Mouse (Mus musculus): ENCODE results near the gene Adam15.

The Adam15 gene

GRCm38 (mm10) chr3:89321183-89322130 is 28.3 kb downstream of the Adam15 start:
- peak; percentile 65 for DNase-seq

GRCm38 (mm10) chr3:89320581-89321182 is 29.1 kb downstream of the Adam15 start:
- DNase-seq, result peak; percentile 79

DNA sequence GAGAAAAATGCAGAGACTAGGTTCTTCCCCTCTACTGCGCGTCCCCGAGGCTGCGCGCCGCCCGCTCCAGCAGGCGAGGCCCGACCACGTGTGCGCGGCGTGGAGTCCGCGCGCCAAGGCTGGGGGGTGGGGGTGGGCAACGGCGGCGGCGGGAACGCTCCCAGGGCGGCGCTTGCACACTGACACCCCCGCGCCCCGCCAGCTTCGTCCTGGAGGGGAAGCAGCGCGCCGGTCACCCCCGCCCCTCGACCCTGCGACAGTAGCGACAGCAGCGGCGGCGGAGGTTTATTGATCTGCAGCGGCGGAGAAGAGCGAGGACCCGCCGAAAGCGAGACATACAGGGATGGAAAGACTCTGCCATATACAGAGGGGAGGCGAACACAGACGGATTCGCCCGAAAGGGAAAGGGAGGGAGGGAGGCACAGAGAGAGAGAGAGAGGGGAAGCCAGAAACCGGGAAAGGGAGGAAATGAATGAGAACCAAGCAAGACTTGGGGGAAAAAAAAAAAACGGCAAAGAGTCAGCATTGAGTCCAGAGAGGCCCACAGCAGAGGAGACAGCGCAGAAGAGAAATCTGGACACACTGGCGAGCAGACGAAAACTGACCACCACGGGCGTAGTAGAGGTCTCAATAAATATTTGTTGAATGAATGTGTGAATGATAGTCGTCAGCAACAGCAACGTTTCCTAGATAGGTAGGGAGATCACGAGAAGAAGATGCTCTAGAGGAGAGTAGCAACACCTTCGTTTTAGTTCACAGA is 30.0 kb downstream of the Adam15 start:
- peak; percentile 62 for DNase-seq

DNA sequence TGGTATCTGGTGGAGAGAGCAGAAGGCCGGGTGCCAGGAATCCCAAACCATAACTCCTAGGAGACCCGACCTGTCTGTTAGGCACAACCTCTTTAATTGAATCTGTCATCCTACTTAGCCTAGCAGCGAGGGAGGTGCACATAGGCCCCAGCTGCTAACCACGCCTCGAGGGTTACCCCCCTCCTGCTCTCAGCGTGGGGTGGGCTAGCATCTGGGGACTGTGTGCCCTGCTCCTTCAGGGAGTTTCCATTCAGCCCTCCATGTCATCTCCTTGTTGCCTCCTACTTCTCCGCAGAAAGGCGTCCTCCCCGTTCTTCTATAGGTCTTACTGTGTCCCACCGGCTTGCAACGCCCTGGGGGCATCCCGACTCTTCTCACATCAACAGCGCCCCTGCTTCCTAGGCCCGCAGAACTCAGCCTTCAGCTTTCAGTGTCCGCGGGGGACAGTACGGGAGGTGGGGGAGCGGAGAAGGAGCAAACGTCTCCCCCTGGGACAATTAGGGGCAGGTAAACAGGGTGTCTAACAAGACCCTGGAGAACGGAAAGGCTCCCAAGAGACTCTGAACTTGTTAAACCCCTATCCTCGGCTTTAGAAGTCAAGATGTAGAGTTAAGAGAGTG is 30.7 kb downstream of the Adam15 start:
- no peak for DNase-seq

DNA sequence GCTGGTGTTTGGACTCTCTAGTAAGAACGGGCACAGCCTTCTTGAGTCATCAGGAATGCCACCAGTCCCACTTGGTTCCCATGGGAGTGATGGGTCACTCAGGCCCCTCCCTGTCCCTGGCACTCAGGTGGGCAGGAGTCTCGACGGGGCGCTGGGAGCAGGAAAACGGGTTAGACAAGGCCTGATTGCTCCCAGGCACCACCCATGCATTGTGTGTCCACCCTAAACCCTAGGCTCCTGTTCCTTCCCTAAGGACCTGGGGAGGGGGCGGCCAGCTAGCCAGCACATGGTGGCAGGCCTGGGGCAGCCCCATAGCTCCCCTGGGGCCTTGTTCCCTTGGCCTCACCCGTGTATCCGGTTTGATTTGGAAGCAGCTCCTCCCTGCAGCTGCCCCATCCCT is 31.5 kb downstream of the Adam15 start:
- DNase-seq, result no peak

GRCm38 (mm10) chr3:89317246-89317645 is 32.5 kb downstream of the Adam15 start:
- no peak for DNase-seq

GRCm38 (mm10) chr3:89316833-89317232 is 33.0 kb downstream of the Adam15 start:
- DNase-seq, result peak; percentile 93

- DNase-seq, result no peak
These were observed 33.6 kb downstream of the Adam15 start for GRCm38 (mm10) chr3:89315930-89316831.

DNA sequence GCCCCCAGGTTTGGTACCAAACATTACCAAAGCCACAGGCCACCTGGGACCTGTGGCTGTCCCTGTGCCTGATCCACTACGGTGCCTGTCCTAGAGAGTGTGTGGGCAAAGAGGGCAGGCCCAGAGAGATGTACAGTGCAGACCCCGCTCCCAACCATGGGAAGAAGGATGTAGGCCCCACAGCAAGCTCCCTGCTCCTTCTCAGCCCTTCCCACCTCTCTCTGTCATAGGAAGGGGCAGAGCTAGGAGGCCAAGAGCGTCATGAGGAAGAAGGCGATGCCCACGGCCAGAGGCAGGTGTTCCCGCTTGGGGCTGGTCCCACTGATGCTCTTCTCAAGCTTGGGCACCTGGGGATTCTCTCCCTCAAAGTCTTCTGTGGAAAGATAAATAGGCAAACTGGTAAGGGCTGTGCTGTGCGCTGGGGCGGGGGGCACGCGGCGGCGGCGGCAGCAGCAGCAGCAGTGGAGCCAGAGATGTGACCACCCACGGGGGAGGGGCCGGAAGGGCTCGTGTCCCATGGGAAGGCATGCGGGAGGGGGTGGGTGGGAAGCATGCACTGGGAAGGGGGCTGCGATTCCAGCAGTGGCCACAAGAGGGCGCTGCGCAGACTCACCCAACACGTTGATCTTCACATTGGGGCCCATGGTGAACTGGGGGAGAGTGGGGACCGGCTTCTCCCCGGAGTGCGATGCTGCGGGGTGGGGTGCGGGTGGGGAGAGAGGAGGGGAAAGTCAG is 34.4 kb downstream of the Adam15 start:
- DNase-seq, result peak; percentile 92

- DNase-seq, result no peak
These were observed 35.0 kb downstream of the Adam15 start for GRCm38 (mm10) chr3:89314791-89315190.

DNA sequence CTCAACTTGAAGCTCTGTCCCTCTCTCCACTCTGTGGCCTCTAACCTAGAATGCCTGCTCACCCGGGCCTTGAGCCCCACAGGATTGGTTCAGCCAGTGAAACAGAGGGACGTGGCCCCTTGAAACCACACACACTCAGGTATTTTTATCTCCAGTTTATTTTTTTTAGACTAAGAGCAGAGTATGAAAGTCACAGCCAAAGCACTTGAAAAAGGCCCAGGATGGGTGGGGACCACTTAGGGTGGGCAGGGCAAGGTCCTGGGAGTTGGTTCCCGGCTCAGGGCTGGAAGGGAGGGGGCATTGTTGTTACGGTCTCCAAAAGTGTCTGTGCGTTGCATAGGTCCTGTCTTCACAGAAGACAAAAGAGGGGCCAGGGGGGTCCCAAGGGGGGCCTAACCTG is 35.5 kb downstream of the Adam15 start:
- no peak for DNase-seq

- peak; percentile 86 for DNase-seq
These were observed 41.7 kb downstream of the Adam15 start for GRCm38 (mm10) chr3:89308089-89308488.

DNA sequence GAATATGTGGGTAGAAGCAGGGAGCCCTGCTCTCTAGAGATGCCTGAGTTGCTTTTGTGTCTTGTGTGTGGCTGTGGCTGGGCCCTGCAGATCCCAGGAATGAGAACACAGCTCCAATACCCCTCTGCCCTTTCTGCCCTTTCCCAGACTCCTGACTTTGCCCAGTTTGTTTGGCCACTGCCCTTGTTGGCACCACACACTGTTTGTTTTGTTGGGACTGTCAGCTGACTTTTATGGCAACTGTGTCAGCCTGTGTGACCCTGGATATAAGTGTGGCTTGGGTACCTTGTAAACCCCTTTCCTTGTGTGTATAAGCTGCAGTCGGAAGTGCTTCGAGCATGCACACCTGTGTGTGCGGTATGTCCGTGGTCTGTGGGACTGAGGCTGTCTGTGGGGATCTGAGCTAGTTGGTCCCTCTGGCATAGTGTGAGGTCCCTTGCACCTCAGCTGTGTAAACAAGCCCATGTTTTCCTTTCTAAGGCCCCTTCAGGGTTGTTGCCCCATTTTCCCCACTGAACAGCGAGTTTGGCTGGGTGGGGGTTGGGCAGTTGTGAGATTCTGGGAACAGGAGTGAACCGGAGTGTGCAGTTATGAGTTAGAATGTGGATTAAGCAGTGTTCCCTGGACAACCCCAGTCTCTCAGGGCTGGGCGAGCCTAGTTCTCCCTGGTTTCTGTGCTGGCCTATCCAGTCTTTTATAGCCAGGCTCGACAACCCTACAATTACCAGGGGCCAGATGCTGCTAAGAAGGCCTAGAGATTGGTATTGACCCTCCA is 44.1 kb downstream of the Adam15 start:
- no peak for DNase-seq

DNA sequence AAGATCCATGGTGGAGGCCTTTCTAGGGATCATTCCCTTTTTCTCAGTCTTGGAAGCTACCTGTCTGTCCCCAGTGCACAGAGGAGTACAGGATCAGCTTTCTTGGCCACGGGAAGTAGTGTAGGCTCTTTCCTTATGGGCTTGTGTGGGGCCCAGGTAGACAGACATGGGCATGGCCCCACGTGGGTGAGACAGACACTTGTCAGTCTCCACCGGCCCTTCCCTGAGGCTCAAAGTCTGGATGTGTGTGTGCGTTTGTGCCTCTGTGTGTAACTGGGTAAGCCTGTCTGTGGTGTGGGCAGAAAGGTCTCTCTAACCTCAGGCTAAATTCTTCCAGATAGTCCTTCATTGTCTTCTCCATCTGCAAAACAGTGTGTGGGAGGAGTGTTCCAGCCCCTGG is 44.7 kb downstream of the Adam15 start:
- no peak for DNase-seq

GRCm38 (mm10) chr3:89304440-89304839 is 45.4 kb downstream of the Adam15 start:
- no peak for DNase-seq

GRCm38 (mm10) chr3:89300514-89300913 is 49.3 kb downstream of the Adam15 start:
- no peak for DNase-seq

GRCm38 (mm10) chr3:89300071-89300470 is 49.7 kb downstream of the Adam15 start:
- DNase-seq, result no peak

GRCm38 (mm10) chr3:89299499-89299898 is 50.3 kb downstream of the Adam15 start:
- DNase-seq, result peak; percentile 50

- DNase-seq, result no peak
These were observed 50.9 kb downstream of the Adam15 start for GRCm38 (mm10) chr3:89298908-89299307.

DNA sequence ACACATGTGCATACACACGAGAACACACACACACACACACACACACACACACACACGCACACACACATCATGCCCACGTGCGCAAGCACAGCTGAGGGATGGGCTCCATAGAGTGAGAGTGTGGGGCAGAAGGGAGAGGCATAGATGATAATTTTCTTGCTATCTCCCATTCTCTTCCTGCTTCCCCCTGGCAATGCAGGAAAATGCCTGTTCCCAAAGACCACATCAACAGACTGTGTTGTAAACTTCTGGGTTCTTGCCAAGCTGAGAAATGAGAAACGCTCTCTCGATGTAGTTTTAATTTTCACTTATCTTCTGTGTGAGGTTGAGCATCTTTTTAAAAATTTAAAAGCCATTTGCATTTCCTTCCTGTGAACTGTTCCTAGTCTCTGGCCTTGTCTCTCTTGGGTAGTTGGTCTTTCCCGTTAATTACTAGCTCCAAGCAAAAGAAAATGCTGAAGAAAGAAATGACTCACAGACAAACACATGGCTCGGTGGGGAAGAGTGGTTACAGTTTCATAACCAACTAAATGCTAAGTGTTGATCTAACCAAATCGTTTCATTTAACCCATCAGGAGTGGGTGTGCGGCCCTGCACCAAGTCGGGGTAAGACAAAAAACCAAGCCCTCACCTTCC is 52.9 kb downstream of the Adam15 start:
- no peak for DNase-seq

All from retina, postnatal 1 day (tissue).